Mouse (Mus musculus): Measurements from ENCODE around the gene Cntnap1. TPM values are rescaled to one million over a fixed set of nuclear protein-coding genes. Genes with fewer than 3 reads are reported as not detected.
A peak's percentile ranks its signal among the peaks of the same experiment; 100 is the strongest.

The Cntnap1 gene
- polyA plus RNA-seq, 1 experiment from 2014 or later, result 0.50 TPM

DNA sequence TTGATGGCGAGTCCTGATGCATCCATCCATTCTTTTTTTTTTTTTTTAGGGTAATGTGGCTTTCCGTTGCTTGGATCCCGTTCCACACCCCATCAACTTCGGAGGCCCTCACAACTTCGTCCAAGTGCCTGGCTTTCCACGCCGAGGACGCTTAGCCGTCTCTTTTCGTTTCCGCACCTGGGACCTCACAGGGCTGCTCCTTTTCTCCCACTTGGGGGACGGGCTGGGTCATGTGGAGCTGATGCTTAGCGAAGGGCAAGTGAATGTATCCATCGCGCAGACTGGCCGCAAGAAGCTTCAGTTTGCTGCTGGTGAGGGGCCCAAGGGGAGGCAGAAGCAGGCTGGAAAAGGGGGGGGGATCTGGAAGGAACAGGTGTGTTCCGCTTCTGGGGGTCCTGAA is 9.9 kb downstream of the Cntnap1 start:
- WGBS, result 66% methylated on average over 17 of the region's 17 CpGs

GRCm38 (mm10) chr11:101180846-101181740 is 10.8 kb downstream of the Cntnap1 start:
- ATAC-seq (replicated peaks; ENCODE audit: insufficient number of reproducible peaks, insufficient read depth, low FRiP score, low read depth), result no peak
- no peaks in the 10 kb centered on the region for H3K9me3 ChIP-seq (replicated peaks)
- peaks cover 37% of the 10 kb centered on the region for H3K27me3 ChIP-seq
- H3K9ac ChIP-seq, result no peak overlapping the region
- no peak overlapping the region for H3K4me3 ChIP-seq
- H3K36me3 ChIP-seq, result no peaks in the 10 kb centered on the region
- no peak overlapping the region for H3K4me2 ChIP-seq
- WGBS, result 42% methylated on average over 10 of the region's 10 CpGs
- no peak overlapping the region for H3K27ac ChIP-seq
- peaks cover 22% of the 10 kb centered on the region for H3K4me1 ChIP-seq (replicated peaks)

More for the DNA sequence above, 9.9 kb downstream of the Cntnap1 start:
- no peak overlapping the region for H3K4me2 ChIP-seq
- no peak for ATAC-seq (replicated peaks; ENCODE audit: insufficient number of reproducible peaks, insufficient read depth, low FRiP score, low read depth)
- peaks cover 39% of the 10 kb centered on the region for H3K27me3 ChIP-seq
- H3K9me3 ChIP-seq (replicated peaks), result no peaks in the 10 kb centered on the region
- H3K9ac ChIP-seq, result no peak overlapping the region
- H3K4me1 ChIP-seq (replicated peaks), result peaks cover 29% of the 10 kb centered on the region
- H3K4me3 ChIP-seq, result no peak overlapping the region
- no peaks in the 10 kb centered on the region for H3K36me3 ChIP-seq
- H3K27ac ChIP-seq, result no peak overlapping the region

- Histone ChIP-seq H3K36me3 (no peaks in the 10 kb centered on the region), H3K4me1 (replicated peaks) (peaks cover 14% of the 10 kb centered on the region), H3K27me3 (peaks cover 30% of the 10 kb centered on the region), H3K27ac (no peak overlapping the region), H3K9me3 (replicated peaks) (no peaks in the 10 kb centered on the region), H3K4me3 (no peak overlapping the region), H3K9ac (no peak overlapping the region), H3K4me2 (no peak overlapping the region)
- 90% methylated on average over 11 of the region's 11 CpGs for WGBS
- no peak for ATAC-seq (replicated peaks; ENCODE audit: insufficient number of reproducible peaks, insufficient read depth, low FRiP score, low read depth)
These were observed 11.6 kb downstream of the Cntnap1 start for GRCm38 (mm10) chr11:101181961-101182360.

DNA sequence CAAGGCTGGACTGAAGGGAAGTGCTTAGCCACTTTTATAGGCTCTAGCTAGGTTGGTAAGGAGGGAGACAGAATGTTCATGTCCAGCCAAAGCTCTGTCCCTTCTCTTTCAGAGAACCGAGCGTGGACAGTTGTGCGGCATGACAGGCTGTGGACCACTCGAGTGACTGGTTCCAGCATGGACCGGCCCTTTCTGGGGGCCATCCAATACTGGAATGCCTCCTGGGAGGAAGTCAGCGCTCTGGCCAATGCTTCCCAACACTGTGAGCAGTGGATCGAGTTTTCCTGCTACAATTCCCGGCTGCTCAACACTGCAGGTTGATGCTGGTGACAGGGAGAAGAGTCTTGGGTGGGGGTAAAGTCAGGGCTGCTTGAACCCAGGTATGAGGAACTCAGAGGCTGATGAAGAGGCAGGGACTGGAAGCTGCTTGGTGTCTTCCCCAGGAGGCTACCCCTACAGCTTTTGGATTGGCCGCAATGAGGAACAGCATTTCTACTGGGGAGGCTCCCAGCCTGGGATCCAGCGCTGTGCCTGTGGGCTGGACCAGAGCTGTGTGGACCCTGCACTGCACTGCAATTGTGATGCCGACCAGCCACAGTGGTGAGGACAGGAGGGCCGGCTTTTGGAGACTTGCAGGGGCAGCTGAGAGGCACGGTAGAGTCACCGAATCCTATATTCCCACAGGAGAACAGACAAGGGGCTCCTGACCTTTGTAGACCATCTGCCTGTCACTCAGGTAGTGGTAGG is 12.6 kb downstream of the Cntnap1 start:
- no peaks in the 10 kb centered on the region for H3K36me3 ChIP-seq
- WGBS, result 57% methylated on average over 14 of the region's 14 CpGs
- no peaks in the 10 kb centered on the region for H3K9me3 ChIP-seq (replicated peaks)
- peaks cover 20% of the 10 kb centered on the region; the same call in 1 of the 2 replicates for H3K27me3 ChIP-seq
- no peak overlapping the region for H3K4me2 ChIP-seq
- H3K9ac ChIP-seq, result no peak overlapping the region
- peaks cover 9% of the 10 kb centered on the region; the same call in 1 of the 2 replicates for H3K4me1 ChIP-seq (replicated peaks)
- no peak overlapping the region for H3K4me3 ChIP-seq
- no peak; the same call in 1 of the 2 replicates for ATAC-seq (replicated peaks; ENCODE audit: insufficient number of reproducible peaks, insufficient read depth, low FRiP score, low read depth)
- H3K27ac ChIP-seq, result no peak overlapping the region

DNA sequence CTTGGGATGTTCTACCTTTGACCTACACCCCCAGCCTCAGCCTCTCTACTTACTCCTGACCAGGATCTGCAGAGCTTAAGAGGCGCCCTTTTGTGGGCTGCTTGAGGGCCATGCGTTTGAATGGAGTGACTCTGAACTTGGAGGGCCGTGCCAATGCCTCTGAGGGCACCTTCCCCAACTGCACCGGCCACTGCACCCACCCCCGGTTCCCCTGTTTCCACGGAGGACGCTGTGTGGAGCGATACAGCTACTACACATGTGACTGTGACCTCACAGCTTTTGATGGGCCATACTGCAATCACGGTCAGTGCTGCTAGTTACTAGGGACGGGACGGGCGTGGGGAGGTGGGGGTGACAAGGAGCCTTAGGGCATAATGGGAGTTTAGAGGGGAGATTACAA is 14.7 kb downstream of the Cntnap1 start:
- Histone ChIP-seq H3K9me3 (replicated peaks) (no peaks in the 10 kb centered on the region), H3K27ac (no peak overlapping the region), H3K9ac (no peak overlapping the region), H3K4me1 (replicated peaks) (peaks cover 17% of the 10 kb centered on the region), H3K36me3 (no peaks in the 10 kb centered on the region), H3K27me3 (0 out of 2 replicates have a peak, but pooled peaks cover 5% of the 10 kb centered on the region), H3K4me2 (no peak overlapping the region), H3K4me3 (no peak overlapping the region)
- ATAC-seq (replicated peaks; ENCODE audit: insufficient number of reproducible peaks, insufficient read depth, low FRiP score, low read depth), result no peak
- WGBS, result 87% methylated on average over 12 of the region's 12 CpGs

- Histone ChIP-seq H3K36me3 (no peaks in the 10 kb centered on the region), H3K27ac (no peak overlapping the region), H3K27me3 (0 out of 2 replicates have a peak, but pooled peaks cover 5% of the 10 kb centered on the region), H3K4me3 (no peak overlapping the region), H3K9me3 (replicated peaks) (no peaks in the 10 kb centered on the region), H3K9ac (no peak overlapping the region), H3K4me1 (replicated peaks) (peaks cover 19% of the 10 kb centered on the region), H3K4me2 (no peak overlapping the region)
- WGBS, result 91% methylated on average over 4 of the region's 4 CpGs
- no peak for ATAC-seq (replicated peaks; ENCODE audit: insufficient number of reproducible peaks, insufficient read depth, low FRiP score, low read depth)
These were observed 15.1 kb downstream of the Cntnap1 start for GRCm38 (mm10) chr11:101185441-101185840.

DNA sequence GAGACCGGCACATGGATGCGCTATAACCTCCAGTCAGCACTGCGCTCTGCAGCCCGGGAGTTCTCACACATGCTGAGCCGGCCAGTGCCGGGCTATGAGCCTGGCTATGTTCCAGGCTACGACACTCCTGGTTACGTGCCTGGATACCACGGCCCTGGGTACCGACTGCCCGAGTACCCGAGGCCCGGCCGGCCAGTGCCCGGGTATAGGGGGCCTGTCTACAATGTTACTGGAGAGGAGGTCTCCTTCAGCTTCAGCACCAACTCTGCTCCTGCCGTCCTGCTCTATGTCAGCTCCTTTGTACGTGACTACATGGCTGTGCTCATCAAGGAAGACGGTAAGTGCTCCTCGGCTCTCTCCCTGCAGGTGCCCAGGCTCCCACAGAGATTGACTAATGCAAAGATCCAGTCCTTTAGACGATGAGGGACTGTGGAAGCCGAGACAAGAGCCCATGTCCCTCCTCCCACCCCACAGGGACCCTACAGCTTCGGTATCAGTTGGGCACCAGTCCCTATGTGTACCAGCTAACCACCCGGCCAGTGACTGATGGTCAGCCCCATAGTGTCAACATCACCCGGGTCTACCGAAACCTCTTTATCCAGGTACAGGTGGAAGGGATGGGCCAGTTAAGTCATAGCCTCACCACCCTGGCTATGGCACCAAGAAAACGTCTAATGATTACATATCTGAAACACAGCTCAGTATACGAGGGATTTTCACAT is 16.4 kb downstream of the Cntnap1 start:
- peaks cover 30% of the 10 kb centered on the region for H3K4me1 ChIP-seq (replicated peaks)
- H3K9me3 ChIP-seq (replicated peaks), result no peaks in the 10 kb centered on the region
- no peak overlapping the region for H3K27ac ChIP-seq
- no peaks in the 10 kb centered on the region for H3K36me3 ChIP-seq
- H3K4me3 ChIP-seq, result no peak overlapping the region
- no peak for ATAC-seq (replicated peaks; ENCODE audit: insufficient number of reproducible peaks, insufficient read depth, low FRiP score, low read depth)
- WGBS, result 79% methylated on average over 27 of the region's 27 CpGs
- H3K27me3 ChIP-seq, result 0 out of 2 replicates have a peak, but pooled peaks cover 5% of the 10 kb centered on the region
- no peak overlapping the region for H3K4me2 ChIP-seq
- no peak overlapping the region for H3K9ac ChIP-seq

DNA sequence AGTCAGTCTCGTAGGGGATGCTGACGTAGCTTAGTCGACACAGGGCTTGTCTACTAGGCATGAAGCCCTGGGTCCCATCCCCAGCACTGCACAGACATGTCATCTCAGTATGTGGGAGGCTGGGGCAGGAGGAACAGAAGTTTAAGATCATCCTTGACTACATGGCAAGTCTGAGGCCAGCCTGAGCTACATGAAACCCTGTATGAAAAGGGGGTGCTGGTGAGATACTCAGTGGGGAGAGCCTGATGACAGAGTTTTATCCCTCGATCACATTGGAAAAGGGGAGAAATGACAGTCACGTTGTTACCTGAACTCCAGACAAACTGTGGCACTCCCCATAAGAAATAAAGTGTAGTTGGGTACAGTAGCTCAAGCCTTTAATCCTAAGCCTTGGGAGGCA is 17.2 kb downstream of the Cntnap1 start:
- no peak overlapping the region for H3K27ac ChIP-seq
- H3K27me3 ChIP-seq, result 0 out of 2 replicates have a peak, but pooled peaks cover 5% of the 10 kb centered on the region
- H3K36me3 ChIP-seq, result 0 out of 2 replicates have a peak, but pooled peaks cover 2% of the 10 kb centered on the region
- WGBS, result 87% methylated on average over 5 of the region's 5 CpGs
- H3K4me1 ChIP-seq (replicated peaks), result peaks cover 30% of the 10 kb centered on the region
- ATAC-seq (replicated peaks; ENCODE audit: insufficient number of reproducible peaks, insufficient read depth, low FRiP score, low read depth), result no peak
- H3K4me2 ChIP-seq, result no peak overlapping the region
- no peak overlapping the region for H3K4me3 ChIP-seq
- no peaks in the 10 kb centered on the region for H3K9me3 ChIP-seq (replicated peaks)
- H3K9ac ChIP-seq, result no peak overlapping the region

DNA sequence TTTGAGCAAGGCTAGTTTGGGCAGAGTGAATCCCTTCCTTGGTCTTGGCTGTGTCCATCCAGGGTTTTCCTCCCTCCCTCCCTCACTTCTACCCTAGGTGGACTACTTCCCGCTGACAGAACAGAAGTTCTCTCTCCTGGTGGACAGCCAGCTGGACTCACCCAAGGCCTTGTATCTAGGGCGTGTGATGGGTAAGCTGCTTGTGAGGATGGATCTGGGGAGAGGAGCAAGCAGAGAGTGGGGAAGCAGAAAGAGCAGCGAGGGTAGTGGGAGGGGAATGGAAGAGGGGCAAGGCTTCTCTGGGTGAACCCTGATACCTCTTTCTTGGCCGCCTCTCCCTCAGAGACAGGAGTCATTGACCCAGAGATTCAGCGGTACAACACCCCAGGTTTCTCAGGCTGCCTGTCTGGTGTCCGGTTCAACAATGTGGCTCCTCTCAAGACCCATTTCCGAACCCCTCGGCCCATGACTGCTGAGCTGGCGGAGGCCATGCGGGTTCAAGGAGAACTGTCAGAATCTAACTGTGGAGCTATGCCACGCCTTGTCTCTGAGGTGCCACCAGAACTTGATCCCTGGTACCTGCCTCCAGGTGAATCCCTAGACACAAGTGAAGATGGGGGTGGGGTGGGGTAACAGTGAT is 18.0 kb downstream of the Cntnap1 start:
- Histone ChIP-seq H3K4me1 (replicated peaks) (peaks cover 37% of the 10 kb centered on the region), H3K9me3 (replicated peaks) (no peaks in the 10 kb centered on the region), H3K27me3 (0 out of 2 replicates have a peak, but pooled peaks cover 3% of the 10 kb centered on the region), H3K27ac (peak overlapping the region; percentile 80; the same call in 1 of the 2 replicates), H3K36me3 (0 out of 2 replicates have a peak, but pooled peaks cover 4% of the 10 kb centered on the region), H3K9ac (no peak overlapping the region), H3K4me3 (no peak overlapping the region), H3K4me2 (no peak overlapping the region)
- 76% methylated on average over 11 of the region's 11 CpGs for WGBS
- ATAC-seq (replicated peaks; ENCODE audit: insufficient number of reproducible peaks, insufficient read depth, low FRiP score, low read depth), result no peak

DNA sequence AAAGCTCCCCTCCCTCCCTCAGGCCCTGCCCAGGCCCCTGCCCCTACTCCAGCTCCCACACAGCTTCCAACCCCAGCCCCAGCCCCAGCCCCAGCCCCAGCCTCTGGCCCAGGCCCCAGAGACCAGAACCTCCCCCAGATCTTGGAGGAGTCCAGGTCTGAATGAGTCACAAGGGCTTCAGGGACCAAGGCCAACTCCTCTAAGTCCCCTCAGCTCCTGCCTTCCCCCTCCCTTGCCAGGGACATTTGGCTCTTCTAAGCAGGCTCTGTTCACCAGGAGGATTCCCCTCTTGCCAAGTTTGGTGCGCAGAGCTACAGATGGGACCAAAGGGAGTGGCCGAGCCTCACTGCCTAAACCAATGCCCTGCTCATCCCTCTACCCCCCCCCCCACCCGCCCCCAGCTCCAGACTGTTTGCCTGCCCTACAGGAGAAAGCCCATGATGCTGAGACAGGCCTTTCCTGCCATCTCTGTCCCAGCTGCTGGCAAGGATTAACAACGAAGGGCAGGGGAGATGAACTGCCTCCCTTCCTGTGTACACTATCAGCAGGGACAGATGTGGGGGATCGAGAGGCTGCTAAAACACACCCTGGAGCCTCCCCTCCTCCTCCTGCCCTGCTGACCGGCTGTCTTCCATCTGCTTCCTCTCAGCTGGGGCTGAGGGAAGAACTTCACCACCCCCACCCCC is 19.3 kb downstream of the Cntnap1 start:
- H3K9me3 ChIP-seq (replicated peaks), result no peaks in the 10 kb centered on the region
- H3K27me3 ChIP-seq, result no peaks in the 10 kb centered on the region
- H3K4me2 ChIP-seq, result no peak overlapping the region; the same call in 1 of the 2 replicates
- peak; percentile 85 for ATAC-seq (replicated peaks; ENCODE audit: insufficient number of reproducible peaks, insufficient read depth, low FRiP score, low read depth)
- WGBS, result 7% methylated on average over 6 of the region's 6 CpGs
- no peak overlapping the region for H3K9ac ChIP-seq
- H3K4me3 ChIP-seq, result no peak overlapping the region
- peak overlapping the region; percentile 80 for H3K27ac ChIP-seq
- peaks cover 50% of the 10 kb centered on the region for H3K4me1 ChIP-seq (replicated peaks)
- H3K36me3 ChIP-seq, result 0 out of 2 replicates have a peak, but pooled peaks cover 4% of the 10 kb centered on the region

All from heart, embryonic 15.5 days (tissue).